Comparison of ENCODE assay signal across 12 mouse cellular contexts in the genomic region with DNA sequence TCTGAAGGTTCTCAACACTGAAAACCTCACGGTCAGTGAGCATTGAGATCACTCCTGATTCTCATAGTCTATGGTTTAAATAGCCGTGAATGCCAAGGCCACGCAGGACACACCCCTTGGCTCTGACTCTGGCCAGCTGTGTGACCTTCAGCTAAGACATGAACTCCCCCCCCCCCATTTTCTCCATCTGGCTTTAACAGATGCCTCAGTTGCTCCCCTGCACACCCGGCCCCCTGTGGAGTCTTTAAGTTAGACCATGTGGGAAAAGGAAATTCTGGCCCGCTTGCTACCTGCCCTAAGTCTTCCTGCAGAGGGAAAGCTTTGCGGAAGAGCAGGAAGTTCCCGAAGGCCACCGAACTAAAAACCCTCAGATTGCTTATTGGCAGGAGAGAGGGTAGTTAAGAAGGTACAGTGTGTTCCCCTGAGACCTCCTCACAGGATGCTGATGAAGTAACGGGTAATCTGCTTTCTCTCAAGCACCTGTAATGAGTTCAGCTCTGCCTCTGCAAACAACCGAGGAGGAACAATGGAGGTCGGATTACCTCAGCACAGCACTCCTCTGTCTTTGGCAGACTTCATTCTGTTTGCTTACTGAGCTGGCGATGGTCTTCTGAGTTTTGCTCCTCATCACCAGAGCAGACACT.
DNase-seq lines count a peak whose midpoint lies in the region; ATAC-seq and TF ChIP-seq lines count a peak whose summit lies in the region.
"Had no signal": no experiment of that assay in that cellular context is flagged by ENCODE, and none has a peak within 500 bp of the region (broad histone marks: within the 10 kb centered on the region; RNA-seq: fewer than 3 reads in every experiment).

No protein-coding gene starts in this region.

- H3K9me3 ChIP-seq in hindbrain, embryonic 10.5 days, result no peaks in the 10 kb centered on the region
- no peaks in the 10 kb centered on the region for H3K9me3 ChIP-seq in hindbrain, postnatal 0 days (ENCODE audit: low read length)
- H3K9me3 ChIP-seq in limb, embryonic 15.5 days, result no peaks in the 10 kb centered on the region
- no peaks in the 10 kb centered on the region for H3K9me3 ChIP-seq in kidney, embryonic 15.5 days (replicated peaks)
- H3K9me3 ChIP-seq: neural tube, embryonic 13.5 days had no signal

- no peaks in the 10 kb centered on the region for H3K27me3 ChIP-seq in hindbrain, embryonic 10.5 days (ENCODE audit: insufficient read depth, poor library complexity, severe bottlenecking)
- H3K27me3 ChIP-seq in hindbrain, postnatal 0 days (ENCODE audit: insufficient read depth, low read length), result no peaks in the 10 kb centered on the region
- H3K27me3 ChIP-seq in limb, embryonic 15.5 days, result no peaks in the 10 kb centered on the region
- H3K27me3 ChIP-seq in kidney, embryonic 15.5 days, result no peaks in the 10 kb centered on the region
- H3K27me3 ChIP-seq: neural tube, embryonic 13.5 days had no signal

- H3K9ac ChIP-seq in hindbrain, postnatal 0 days (replicated peaks; ENCODE audit: low read length), result no peak overlapping the region
- H3K9ac ChIP-seq in limb, embryonic 15.5 days, result no peak overlapping the region
- no peak overlapping the region for H3K9ac ChIP-seq in kidney, embryonic 15.5 days
- H3K9ac ChIP-seq: hindbrain, embryonic 14.5 days; liver, embryonic 14.5 days; neural tube, embryonic 13.5 days had no signal

- H3K27ac ChIP-seq in hindbrain, embryonic 10.5 days, result no peak overlapping the region; the same call in 1 of the 2 replicates
- no peak overlapping the region for H3K27ac ChIP-seq in hindbrain, postnatal 0 days
- peak overlapping the region; percentile 85 for H3K27ac ChIP-seq in limb, embryonic 15.5 days
- no peak overlapping the region for H3K27ac ChIP-seq in kidney, embryonic 15.5 days
- H3K27ac ChIP-seq: hindbrain, embryonic 14.5 days; liver, embryonic 14.5 days had no signal

- H3K4me2 ChIP-seq in hindbrain, postnatal 0 days (ENCODE audit: low read depth, low read length), result no peak overlapping the region
- no peak overlapping the region for H3K4me2 ChIP-seq in limb, embryonic 15.5 days
- H3K4me2 ChIP-seq in kidney, embryonic 15.5 days, result no peak overlapping the region
- H3K4me2 ChIP-seq: hindbrain, embryonic 14.5 days; neural tube, embryonic 13.5 days had no signal

- ATAC-seq in hindbrain, postnatal 0 days, result no peak
- ATAC-seq in limb, embryonic 15.5 days (ENCODE audit: insufficient number of reproducible peaks, low FRiP score, low TSS enrichment, low read depth), result no peak
- ATAC-seq in kidney, embryonic 15.5 days (replicated peaks; ENCODE audit: low FRiP score), result no peak

- DNase-seq in hindbrain, embryonic 10.5 days (ENCODE audit: low spot score), result peak; percentile 24
- DNase-seq in hindbrain, postnatal 0 days (ENCODE audit: low spot score), result no peak
- DNase-seq in MN1 (ENCODE audit: low spot score), result peak; percentile 79
- DNase-seq in embryo, embryonic 11 days, result peak; percentile 62
- DNase-seq in left cerebral cortex, adult 9 months (ENCODE audit: low spot score in 2 of 2), result no peak
- DNase-seq in spleen, postnatal 14 days (ENCODE audit: low spot score in 2 of 2), result no peak
- DNase-seq: thymus, postnatal 36 days had no signal

- no peak for TF ChIP-seq CTCF in hindbrain, postnatal 0 days (IDR thresholded peaks at IDR 0.05; ENCODE audit: low read depth)

- peak overlapping the region; percentile 20; the same call in 1 of the 2 replicates for H3K4me3 ChIP-seq in hindbrain, embryonic 10.5 days
- H3K4me3 ChIP-seq in hindbrain, postnatal 0 days (ENCODE audit: low read length), result no peak overlapping the region
- H3K4me3 ChIP-seq in limb, embryonic 15.5 days, result no peak overlapping the region
- no peak overlapping the region for H3K4me3 ChIP-seq in kidney, embryonic 15.5 days (replicated peaks)
- H3K4me3 ChIP-seq: neural tube, embryonic 13.5 days had no signal

- 19% methylated on average over 12 of the region's 12 CpGs for WGBS in hindbrain, embryonic 10.5 days
- 15% methylated on average over 12 of the region's 12 CpGs for WGBS in hindbrain, postnatal 0 days
- 18% methylated on average over 12 of the region's 12 CpGs for WGBS in limb, embryonic 15.5 days
- WGBS in kidney, embryonic 15.5 days, result 28% methylated on average over 12 of the region's 12 CpGs

- no peaks in the 10 kb centered on the region for H3K36me3 ChIP-seq in hindbrain, embryonic 10.5 days
- H3K36me3 ChIP-seq in hindbrain, postnatal 0 days (ENCODE audit: insufficient read depth, low read length), result no peaks in the 10 kb centered on the region
- no peaks in the 10 kb centered on the region for H3K36me3 ChIP-seq in limb, embryonic 15.5 days
- no peaks in the 10 kb centered on the region for H3K36me3 ChIP-seq in kidney, embryonic 15.5 days
- H3K36me3 ChIP-seq: neural tube, embryonic 13.5 days had no signal

- H3K4me1 ChIP-seq in hindbrain, embryonic 10.5 days (replicated peaks), result peaks cover 19% of the 10 kb centered on the region
- H3K4me1 ChIP-seq in hindbrain, postnatal 0 days (ENCODE audit: insufficient read depth, low read length), result peaks cover 7% of the 10 kb centered on the region; the same call in 1 of the 2 replicates
- H3K4me1 ChIP-seq in limb, embryonic 15.5 days, result peaks cover 55% of the 10 kb centered on the region
- peaks cover 29% of the 10 kb centered on the region for H3K4me1 ChIP-seq in kidney, embryonic 15.5 days

Comparison
In these comparisons a context has a peak if more than half of its experiments do, and no peak if none do; other contexts are left out.
1. DNase-seq: peak in hindbrain, embryonic 10.5 days (single experiment), MN1 (single experiment) and embryo, embryonic 11 days (single experiment); none in hindbrain, postnatal 0 days (single experiment), left cerebral cortex, adult 9 months (0 of 2) and spleen, postnatal 14 days (0 of 2).